Mouse (Mus musculus) heart, adult 2 months (tissue): ENCODE data around the gene Pip4k2c.

Experiments
- CTCF ChIP-seq: fragments of 200-600 bp; IDR thresholded peaks from 2 replicates; pipeline ENCODE4 v1.8.1; 2022; ENCODE audit warnings: antibody characterized with exemption, mild to moderate bottlenecking, moderate library complexity
- EP300 ChIP-seq: fragments of 200-500 bp; IDR thresholded peaks from 2 replicates; pipeline ENCODE4 v1.6.1; 2011; ENCODE audit warnings: low read depth, low read length, control low read depth; ENCODE audit not compliant: insufficient read depth
- POLR2A ChIP-seq: fragments of 200-500 bp; IDR thresholded peaks from 2 replicates; pipeline ENCODE4 v1.6.1; 2011; ENCODE audit warnings: mild to moderate bottlenecking, low read depth, low read length, control low read depth; ENCODE audit not compliant: insufficient read depth

DNA sequence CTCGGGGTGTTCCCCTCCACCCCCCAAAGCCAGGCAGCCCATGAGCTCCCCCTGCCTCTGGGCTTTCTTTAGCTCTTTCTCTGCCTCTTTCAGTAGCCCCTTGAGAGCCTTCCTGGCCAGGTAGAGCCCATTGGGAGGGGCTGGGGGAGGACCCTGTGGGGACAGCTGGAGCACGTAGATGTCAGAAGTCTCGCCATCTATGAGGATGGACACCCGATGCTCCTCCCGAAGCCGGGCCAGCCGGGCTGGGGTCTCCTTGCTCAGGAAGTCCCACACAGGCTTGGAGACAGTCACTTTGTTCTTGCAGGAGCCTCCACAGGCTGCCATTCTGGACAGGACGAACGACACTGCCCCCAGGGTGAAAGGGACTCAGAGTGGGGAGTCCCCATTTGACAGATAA, 18.4 kb downstream of the Pip4k2c start:
- no peak for TF ChIP-seq POLR2A
- TF ChIP-seq CTCF, result no peak
- TF ChIP-seq EP300, result no peak
